Mouse (Mus musculus): ENCODE results near the gene Ube2z. TPM values are rescaled to one million over a fixed set of nuclear protein-coding genes. Genes with fewer than 3 reads are reported as not detected.

The Ube2z gene
- 29.5 and 31.3 TPM in 2 replicates for polyA plus RNA-seq (2015; fragmentation: Nextera tagmentation; extraction: Ambion mirVana)

GRCm38 (mm10) chr11:96065215-96065911 lies at the start of gene Ube2z:
Ube2z (minus strand) TSS chr11:96065388.

GRCm38 (mm10) chr11:96111751-96112150 lies 46.6 kb upstream of the Ube2z start, which contains the start of gene Calcoco2:
Calcoco2 (minus strand) TSS chr11:96111964.

GRCm38 (mm10) chr11:96075509-96076220 lies 10.5 kb upstream of the Ube2z start, which contains the start of gene Atp5g1:
Atp5g1 (minus strand) TSS chr11:96075670.

GRCm38 (mm10) chr11:96034596-96035052 lies 30.6 kb downstream of the Ube2z start, which contains the start of gene Snf8:
Snf8 (plus strand) TSS chr11:96034885.

GRCm38 (mm10) chr11:96005403-96006271 lies 59.6 kb downstream of the Ube2z start, which contains the start of gene Igf2bp1:
Igf2bp1 (minus strand) TSS chr11:96005940.

Other genes with a start within 250 kb of the Ube2z start
- 2.0 and 2.2 TPM in 2 replicates for gene Phospho1, start 240.9 kb downstream of the Ube2z start, polyA plus RNA-seq (2015; fragmentation: Nextera tagmentation; extraction: Ambion mirVana)
- 15.8 and 23.8 TPM in 2 replicates for gene Gngt2, start 228.2 kb downstream of the Ube2z start, polyA plus RNA-seq (2015; fragmentation: Nextera tagmentation; extraction: Ambion mirVana)
- gene Abi3, start 222.9 kb downstream of the Ube2z start, polyA plus RNA-seq (2015; fragmentation: Nextera tagmentation; extraction: Ambion mirVana) = 6.4 and 6.8 TPM in 2 replicates
- gene B4galnt2, start 150.5 kb downstream of the Ube2z start, polyA plus RNA-seq (2015; fragmentation: Nextera tagmentation; extraction: Ambion mirVana) = 1.1 and 1.2 TPM in 2 replicates
- gene Igf2bp1, start 59.4 kb downstream of the Ube2z start, polyA plus RNA-seq (2015; fragmentation: Nextera tagmentation; extraction: Ambion mirVana) = 4.6 and 7.7 TPM in 2 replicates
- gene Gip, start 40.8 kb downstream of the Ube2z start, polyA plus RNA-seq (2015; fragmentation: Nextera tagmentation; extraction: Ambion mirVana) = 0.45 and 0.67 TPM in 2 replicates
- gene Snf8, start 30.5 kb downstream of the Ube2z start, polyA plus RNA-seq (2015; fragmentation: Nextera tagmentation; extraction: Ambion mirVana) = 63.7 and 68.9 TPM in 2 replicates
- 575 and 602 TPM in 2 replicates for gene Atp5g1, start 10.3 kb upstream of the Ube2z start, polyA plus RNA-seq (2015; fragmentation: Nextera tagmentation; extraction: Ambion mirVana)
- 0.10 TPM in 2 replicates for gene Calcoco2, start 46.6 kb upstream of the Ube2z start, polyA plus RNA-seq (2015; fragmentation: Nextera tagmentation; extraction: Ambion mirVana)
- not detected in 2 replicates for gene Ttll6, start 68.4 kb upstream of the Ube2z start, polyA plus RNA-seq (2015; fragmentation: Nextera tagmentation; extraction: Ambion mirVana)
- gene Hoxb13, start 128.9 kb upstream of the Ube2z start, polyA plus RNA-seq (2015; fragmentation: Nextera tagmentation; extraction: Ambion mirVana) = 1.8 and 1.9 TPM in 2 replicates
- gene Hoxb9, start 206.1 kb upstream of the Ube2z start, polyA plus RNA-seq (2015; fragmentation: Nextera tagmentation; extraction: Ambion mirVana) = 0.56 and 0.63 TPM in 2 replicates
- 0.21 and 0.26 TPM in 2 replicates for gene Hoxb8, start 216.5 kb upstream of the Ube2z start, polyA plus RNA-seq (2015; fragmentation: Nextera tagmentation; extraction: Ambion mirVana)
- gene Hoxb7, start 221.2 kb upstream of the Ube2z start, polyA plus RNA-seq (2015; fragmentation: Nextera tagmentation; extraction: Ambion mirVana) = 3.5 and 5.4 TPM in 2 replicates
- 1.2 and 1.3 TPM in 2 replicates for gene Hoxb6, start 227.1 kb upstream of the Ube2z start, polyA plus RNA-seq (2015; fragmentation: Nextera tagmentation; extraction: Ambion mirVana)
- 0.96 and 0.98 TPM in 2 replicates for gene Hoxb5, start 237.9 kb upstream of the Ube2z start, polyA plus RNA-seq (2015; fragmentation: Nextera tagmentation; extraction: Ambion mirVana)

Measured in urinary bladder, postnatal 0 days (tissue).